In genomic region chr6:94642048-94642447, GRCm38 (mm10) we compare ENCODE assay signal across 17 mouse cellular contexts.
"Had no signal": no experiment of that assay in that cellular context is flagged by ENCODE, and none has a peak within 500 bp of the region (broad histone marks: within the 10 kb centered on the region; RNA-seq: fewer than 3 reads in every experiment).

No protein-coding gene starts in this region.

- H3K4me3 ChIP-seq: liver, embryonic 15.5 days; lung, embryonic 15.5 days; midbrain, embryonic 10.5 days; midbrain, embryonic 12.5 days; neural tube, embryonic 12.5 days had no signal

- DNase-seq: liver, postnatal 0 days; lung, adult 2 months; lung, postnatal 14 days; lung, postnatal 36 days; midbrain, embryonic 14.5 days; right cerebral cortex, postnatal 14 days; spleen, adult 18-20 months; thymus, adult 18-20 months; thymus, postnatal 36 days had no signal

- H3K4me1 ChIP-seq: liver, embryonic 15.5 days had no signal

- H3K9ac ChIP-seq: liver, embryonic 15.5 days; liver, postnatal 0 days; lung, embryonic 15.5 days; midbrain, embryonic 12.5 days; neural tube, embryonic 12.5 days had no signal

- ATAC-seq: liver, postnatal 0 days; lung, postnatal 0 days; midbrain, embryonic 16.5 days had no signal

- H3K36me3 ChIP-seq: liver, embryonic 15.5 days; lung, embryonic 15.5 days had no signal

- H3K27ac ChIP-seq: liver, embryonic 15.5 days; lung, embryonic 15.5 days; macrophage; midbrain, embryonic 10.5 days; midbrain, embryonic 12.5 days; neural tube, embryonic 12.5 days had no signal

- H3K27me3 ChIP-seq: liver, embryonic 15.5 days; lung, embryonic 15.5 days; midbrain, embryonic 12.5 days; neural tube, embryonic 12.5 days had no signal

- H3K4me2 ChIP-seq: liver, embryonic 15.5 days; lung, embryonic 15.5 days; midbrain, embryonic 12.5 days; neural tube, embryonic 12.5 days had no signal

- H3K9me3 ChIP-seq: liver, embryonic 15.5 days; lung, embryonic 15.5 days; midbrain, embryonic 10.5 days; midbrain, embryonic 12.5 days; neural tube, embryonic 12.5 days had no signal
